Mouse (Mus musculus): ENCODE data around the gene Zmynd15. TPM values are rescaled to one million over a fixed set of nuclear protein-coding genes. Genes with fewer than 3 reads are reported as not detected.
"Not testable (repeated sequence)": the region's sequence is repeated elsewhere in the genome, so short reads cannot be mapped to it uniquely, and the experiment has no call there.

Gene Zmynd15
- total RNA-seq (2021), result 1 to 10 TPM in 1 of 2 experiments, under 1 TPM in 1; 0.96 to 1.1 TPM
- long read RNA-seq, result 0 reads

- DNase-seq (ENCODE audit: low spot score in 2 of 2), result no peak
Measured at GRCm38 (mm10) chr11:70458688-70459600, at the start of gene Zmynd15. Gene Zmynd15, plus strand, starts transcription at chr11:70459433.

DNA sequence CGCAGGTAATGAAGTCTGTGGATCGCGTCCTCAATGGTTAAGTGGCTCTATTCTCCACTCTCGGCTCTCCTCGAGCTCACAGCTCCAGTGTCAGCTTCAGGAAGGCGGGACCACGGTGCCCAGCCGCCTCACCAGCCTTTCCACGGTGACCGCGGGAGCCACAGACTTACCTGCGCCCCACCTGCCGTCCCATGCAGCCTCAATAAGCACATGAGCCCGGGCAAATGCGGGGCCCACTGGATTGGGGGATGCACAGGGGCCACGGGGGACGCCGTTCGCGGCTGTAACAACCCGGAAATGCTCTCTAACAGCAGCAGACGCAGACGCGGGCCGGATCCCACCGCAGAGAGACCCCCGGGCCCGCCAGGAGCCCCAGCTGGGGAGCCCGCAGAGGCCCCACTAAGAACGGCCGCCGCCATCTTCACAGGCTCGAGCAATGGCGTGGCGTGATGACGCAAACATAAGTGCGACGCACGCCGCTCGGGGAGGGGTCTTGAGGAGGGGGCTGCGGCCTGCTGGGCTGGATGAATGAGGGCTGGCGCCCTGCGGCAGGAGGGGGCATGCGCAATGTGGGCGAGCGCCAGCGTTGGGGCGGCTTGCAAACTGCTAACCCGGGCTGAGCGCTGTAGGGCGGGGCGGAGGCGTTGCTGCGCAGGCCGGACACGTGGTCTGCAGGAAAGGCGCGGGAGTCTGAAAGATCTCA is 49.5 kb upstream of the Zmynd15 start, which contains the start of gene Pelp1:
TSS of gene Pelp1 (minus strand) at position 438 of the 703 bp plus-strand sequence.
- DNase-seq (ENCODE audit: low spot score in 2 of 2), result peak; percentile 96

GRCm38 (mm10) chr11:70410297-70410643 is 49.0 kb upstream of the Zmynd15 start:
- no peak for DNase-seq (ENCODE audit: low spot score in 2 of 2)

DNA sequence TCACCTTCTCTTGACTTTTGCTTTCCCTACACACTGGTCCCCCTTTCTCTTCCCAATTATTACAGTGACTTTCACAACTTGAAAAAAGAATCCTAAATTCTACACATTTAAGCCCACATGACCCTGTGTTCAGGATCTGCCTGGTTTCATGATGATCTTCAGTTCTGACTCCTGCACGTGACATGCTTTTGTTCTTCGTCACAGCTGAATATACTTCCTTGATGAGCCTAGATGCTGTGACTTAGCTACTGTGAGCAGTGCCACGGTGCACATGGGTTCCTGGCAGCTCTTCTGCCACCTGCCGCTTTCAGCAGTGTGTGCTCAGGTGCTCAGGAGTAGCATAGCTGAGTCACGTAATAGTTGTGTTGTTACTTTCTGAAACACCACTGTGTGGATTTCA is 46.6 kb upstream of the Zmynd15 start:
- no peak for DNase-seq (ENCODE audit: low spot score in 2 of 2)

GRCm38 (mm10) chr11:70413961-70414360 is 45.3 kb upstream of the Zmynd15 start:
- DNase-seq (ENCODE audit: low spot score in 2 of 2), result peak; percentile 86 to 88

DNA sequence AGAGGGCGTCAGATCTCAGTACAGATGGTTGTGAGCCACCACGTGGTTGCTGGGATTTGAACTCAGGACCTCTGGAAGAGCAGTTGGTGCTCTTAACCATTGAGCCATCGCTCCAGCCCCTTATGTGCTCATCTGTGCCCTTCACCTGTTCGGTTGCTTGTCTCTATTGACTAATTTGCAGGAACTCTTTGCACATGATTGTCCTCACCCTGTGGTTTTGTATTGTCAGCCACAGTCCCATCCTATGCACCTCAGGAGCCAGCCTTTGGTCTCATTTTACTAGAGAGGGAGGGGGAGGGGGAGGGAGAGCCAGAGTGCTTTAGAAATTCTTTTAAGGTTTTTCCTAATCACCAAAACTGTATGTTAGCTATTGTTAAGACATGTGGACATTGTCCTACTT is 41.0 kb upstream of the Zmynd15 start:
- no peak for DNase-seq (ENCODE audit: low spot score in 2 of 2)

GRCm38 (mm10) chr11:70419486-70419885 is 39.7 kb upstream of the Zmynd15 start:
- no peak for DNase-seq (ENCODE audit: low spot score in 2 of 2)

DNA sequence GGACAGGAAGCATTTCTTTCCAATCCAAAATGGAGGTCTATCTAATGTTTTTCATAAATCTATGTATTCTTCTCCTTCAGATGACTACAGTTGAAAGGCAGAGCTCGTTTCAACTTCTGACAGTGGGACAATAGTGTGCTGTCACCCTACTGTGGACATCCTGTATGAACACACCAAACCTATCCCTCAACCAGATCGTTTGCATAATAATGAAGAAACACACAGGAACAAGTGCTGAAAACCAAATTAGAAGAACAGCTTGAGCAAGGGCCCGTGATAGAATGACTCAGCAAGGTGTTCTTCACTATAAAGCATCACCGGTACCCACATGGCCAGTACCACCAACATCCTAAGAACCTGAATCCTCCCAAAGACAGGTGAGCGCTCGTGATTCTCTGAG is 32.6 kb upstream of the Zmynd15 start:
- not testable (repeated sequence) for DNase-seq (ENCODE audit: low spot score in 2 of 2)

DNA sequence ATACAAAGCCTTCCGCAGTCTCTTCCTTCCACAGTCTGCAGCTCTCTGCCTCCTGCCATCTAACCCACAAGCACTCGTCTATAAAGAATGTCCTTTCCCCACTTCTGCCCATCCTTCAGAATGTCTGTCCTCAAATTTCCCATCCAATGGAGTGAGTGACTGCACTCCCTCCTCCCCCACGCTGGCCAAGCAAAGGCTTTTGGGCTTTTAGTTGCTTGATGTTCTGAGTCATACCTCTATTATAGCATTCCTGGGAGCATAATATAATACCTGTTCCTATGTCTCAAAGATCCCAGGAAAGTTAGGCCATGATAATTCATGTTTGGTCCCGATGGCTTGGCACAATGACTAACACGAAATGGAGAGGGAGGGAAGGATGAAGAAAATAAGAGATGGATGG is 27.7 kb upstream of the Zmynd15 start:
- peak in 1 of 2 experiments; percentile 25 for DNase-seq (ENCODE audit: low spot score in 2 of 2)

- peak; percentile 98 to 99 for DNase-seq (ENCODE audit: low spot score in 2 of 2)
Measured at GRCm38 (mm10) chr11:70432048-70432894, 27.0 kb upstream of the Zmynd15 start, which contains the start of gene Arrb2. Gene Arrb2, plus strand, starts transcription at chr11:70432635.

- DNase-seq (ENCODE audit: low spot score in 2 of 2), result peak in 1 of 2 experiments; percentile 62
Measured at GRCm38 (mm10) chr11:70432895-70433568, 26.2 kb upstream of the Zmynd15 start.

DNA sequence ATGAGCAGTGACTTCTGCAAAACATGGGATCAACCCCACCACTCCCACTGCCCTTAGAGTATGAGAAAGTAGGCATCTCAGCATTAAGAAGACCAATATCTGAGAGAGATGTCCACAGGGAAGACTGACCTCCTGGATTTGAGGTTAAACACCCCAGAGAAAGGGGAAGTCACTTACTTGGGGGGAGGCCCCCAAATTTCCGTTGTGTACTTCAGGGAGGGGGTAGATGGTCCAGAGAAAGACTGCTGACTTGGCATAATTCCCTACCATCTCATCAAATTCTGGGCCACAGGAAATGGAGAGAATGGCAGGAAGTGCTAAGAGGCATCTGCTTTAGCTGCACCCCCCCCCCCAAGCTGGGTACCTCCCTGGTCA is 25.7 kb upstream of the Zmynd15 start:
- no peak for DNase-seq (ENCODE audit: low spot score in 2 of 2)

GRCm38 (mm10) chr11:70433951-70434350 is 25.3 kb upstream of the Zmynd15 start:
- no peak for DNase-seq (ENCODE audit: low spot score in 2 of 2)

DNA sequence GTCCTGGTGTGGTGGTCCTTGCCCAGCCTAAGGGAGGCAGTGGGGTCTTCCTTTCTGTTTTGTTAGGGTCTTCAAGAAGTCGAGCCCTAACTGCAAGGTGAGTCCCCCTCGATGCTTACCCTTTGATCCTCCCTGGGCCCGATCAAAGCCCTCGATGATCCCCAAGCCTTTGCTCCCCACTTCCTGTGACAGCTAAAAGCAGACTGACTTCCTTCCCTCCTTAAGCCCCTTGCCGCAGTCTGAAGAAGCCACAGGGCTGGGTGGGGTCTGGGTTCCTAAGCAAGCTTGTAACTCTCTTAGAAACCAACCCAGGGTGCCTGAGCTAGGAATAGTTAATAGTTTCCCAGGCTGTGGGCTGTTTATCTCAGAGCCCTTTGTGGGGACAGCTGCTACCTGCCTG is 23.8 kb upstream of the Zmynd15 start:
- DNase-seq (ENCODE audit: low spot score in 2 of 2), result no peak

DNA sequence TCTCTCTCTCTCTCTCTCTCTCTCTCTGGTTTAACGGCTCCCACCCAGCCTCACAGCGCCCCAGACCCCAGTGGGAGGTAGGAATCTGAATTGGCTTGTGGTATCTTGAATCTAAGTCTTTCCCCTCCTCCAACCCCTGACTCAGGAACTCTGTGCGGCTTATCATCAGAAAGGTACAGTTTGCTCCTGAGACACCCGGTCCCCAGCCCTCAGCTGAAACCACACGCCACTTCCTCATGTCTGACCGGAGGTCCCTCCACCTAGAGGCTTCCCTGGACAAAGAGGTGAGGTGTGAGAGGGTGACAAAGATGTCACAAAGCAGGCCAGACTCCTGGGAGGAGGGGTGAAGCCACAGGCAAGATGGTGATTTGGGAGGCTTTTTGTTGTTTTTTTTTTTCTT is 21.8 kb upstream of the Zmynd15 start:
- DNase-seq (ENCODE audit: low spot score in 2 of 2), result no peak

DNA sequence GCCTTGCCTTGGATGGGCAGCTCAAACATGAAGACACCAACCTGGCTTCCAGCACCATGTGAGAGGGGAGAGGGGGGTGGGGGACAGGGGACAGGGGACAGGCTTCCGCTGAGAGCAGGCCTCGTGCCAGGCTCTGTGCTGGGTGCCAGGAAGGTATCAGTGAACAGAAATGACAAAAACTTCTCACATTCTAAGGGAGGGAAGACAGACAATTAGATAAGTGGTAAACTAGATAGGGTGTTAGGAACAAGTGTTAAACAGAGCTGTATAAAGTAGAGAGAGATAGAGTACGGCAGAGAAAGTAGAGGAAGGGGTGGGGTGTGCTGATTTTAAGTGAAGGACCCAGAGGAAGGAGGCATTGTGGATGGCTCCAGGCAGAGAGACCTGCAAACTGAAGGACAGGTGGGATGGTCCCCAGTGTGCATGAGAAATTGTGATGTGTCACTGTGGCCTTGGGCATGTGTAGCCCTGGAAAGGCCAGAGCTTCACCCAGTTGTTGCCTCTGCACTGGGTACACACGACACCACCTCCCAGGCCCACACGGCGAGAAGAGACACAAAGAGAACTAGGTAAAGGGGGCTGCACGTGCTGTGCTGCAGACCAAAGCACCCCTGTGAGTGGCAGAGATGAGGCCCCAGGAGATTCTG is 20.4 kb upstream of the Zmynd15 start:
- no peak for DNase-seq (ENCODE audit: low spot score in 2 of 2)

DNA sequence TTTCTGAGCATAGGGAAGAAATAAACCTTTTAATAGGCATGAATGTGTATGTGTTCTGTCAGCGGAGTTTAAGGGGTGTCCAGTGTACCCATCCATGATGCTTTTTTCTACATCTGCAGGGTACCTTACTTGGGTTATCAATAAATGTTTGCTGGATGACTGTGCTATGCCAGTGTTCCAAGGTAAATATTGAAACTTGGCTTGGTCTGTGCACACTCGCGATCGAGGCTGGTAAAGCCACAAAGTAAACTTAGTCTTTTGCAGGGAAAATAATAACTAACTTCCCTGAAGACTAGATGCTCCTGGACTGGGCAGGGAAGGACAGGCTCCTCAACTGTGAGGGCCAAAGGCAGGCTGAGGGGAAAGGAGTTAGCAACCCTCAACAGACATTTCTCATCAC is 18.6 kb upstream of the Zmynd15 start:
- DNase-seq (ENCODE audit: low spot score in 2 of 2), result no peak

DNA sequence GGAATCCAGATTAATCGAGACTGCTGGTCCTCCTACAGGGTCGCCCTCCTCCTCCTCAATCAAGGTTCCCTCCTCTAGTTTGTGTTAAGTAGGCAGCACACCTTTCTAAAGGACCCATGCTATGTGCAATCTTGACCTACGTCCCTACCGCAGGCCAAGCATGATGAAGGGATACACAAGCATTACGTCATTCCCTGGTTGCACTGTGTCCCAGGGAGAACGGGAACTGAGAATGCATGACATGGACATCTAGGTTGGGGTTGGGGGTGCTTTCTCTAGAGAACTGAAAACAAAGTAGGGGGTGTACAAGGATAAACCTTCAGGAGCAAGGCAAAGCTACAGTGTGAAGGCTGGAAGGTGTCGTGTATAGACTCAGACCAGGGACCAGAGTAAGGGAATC is 17.4 kb upstream of the Zmynd15 start:
- no peak for DNase-seq (ENCODE audit: low spot score in 2 of 2)

GRCm38 (mm10) chr11:70443964-70444363 is 15.3 kb upstream of the Zmynd15 start:
- no peak for DNase-seq (ENCODE audit: low spot score in 2 of 2)

DNA sequence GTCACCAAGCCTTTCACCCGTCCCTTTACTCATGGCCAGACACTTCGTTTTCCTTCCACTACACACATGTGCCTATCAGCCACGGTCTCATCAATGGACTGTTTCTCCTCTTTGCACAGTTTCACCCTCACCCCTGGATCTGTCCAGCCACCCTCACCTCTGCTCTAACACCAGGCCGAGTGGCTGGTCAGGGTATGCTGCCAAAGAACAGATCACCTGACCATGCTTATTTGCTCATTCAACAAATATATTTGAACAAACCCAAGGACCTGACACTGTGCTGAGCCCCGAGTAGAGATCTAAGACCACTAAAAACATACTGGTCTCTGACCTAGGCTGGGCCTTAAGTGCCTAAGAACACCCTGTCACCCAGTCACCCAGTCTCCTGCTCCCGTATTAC is 14.6 kb upstream of the Zmynd15 start:
- DNase-seq (ENCODE audit: low spot score in 2 of 2), result no peak

Data from layer of hippocampus, postnatal 10 days (tissue).